Mouse (Mus musculus) liver, embryonic 11.5 days (tissue): ENCODE measurements around the gene Lpar2. TPM values are rescaled to one million over a fixed set of nuclear protein-coding genes. Genes with fewer than 3 reads are reported as not detected.
A peak's percentile ranks its signal among the peaks of the same experiment; 100 is the strongest.

Source experiments
- ATAC-seq: fragments of 200-750 bp; cut with Nextera tagmentation; replicated peaks from 2 replicates; pipeline ENCODE4 v1.8.0; 2017; ENCODE audit warnings: moderate number of reproducible peaks, mild to moderate bottlenecking, moderate TSS enrichment, moderate library complexity; ENCODE audit not compliant: low FRiP score
- DNase-seq: peaks from one replicate; pipeline ENCODE4 v3.0.0-alpha.2; 2017; ENCODE audit warnings: low spot score
- H3K27ac ChIP-seq: fragments of 300-500 bp; sonication (generic); 2 replicates; pipeline ENCODE4 v1.5.1; 2014; ENCODE audit warnings: mild to moderate bottlenecking, low read depth, low read length, control low read depth
- H3K27me3 ChIP-seq: fragments of 300-500 bp; sonication (generic); replicated peaks from 2 replicates; pipeline ENCODE4 v1.6.1; 2014; ENCODE audit warnings: low read length, mixed read lengths; ENCODE audit not compliant: control insufficient read depth, insufficient read depth
- H3K36me3 ChIP-seq: fragments of 300-500 bp; sonication (generic); 2 replicates; pipeline ENCODE4 v1.6.1; 2014; ENCODE audit warnings: mild to moderate bottlenecking, low read length, moderate library complexity, mixed read lengths; ENCODE audit not compliant: control insufficient read depth, insufficient read depth
- H3K4me1 ChIP-seq: fragments of 300-500 bp; sonication (generic); replicated peaks from 2 replicates; pipeline ENCODE4 v1.6.1; 2014; ENCODE audit warnings: low read length, mixed read lengths; ENCODE audit not compliant: control insufficient read depth, insufficient read depth
- H3K4me2 ChIP-seq: fragments of 300-500 bp; sonication (generic); 2 replicates; pipeline ENCODE4 v1.6.1; 2014; ENCODE audit warnings: mild to moderate bottlenecking, control low read depth, moderate library complexity
- H3K4me3 ChIP-seq: fragments of 300-500 bp; sonication (generic); 2 replicates; pipeline ENCODE4 v1.5.1; 2014; ENCODE audit warnings: low read depth, low read length, control low read depth
- H3K9ac ChIP-seq: fragments of 300-500 bp; sonication (generic); 2 replicates; pipeline ENCODE4 v1.6.1; 2014; ENCODE audit warnings: low read depth, low read length, control low read depth
- H3K9me3 ChIP-seq: fragments of 300-500 bp; sonication (generic); 2 replicates; pipeline ENCODE4 v1.6.1; 2016; ENCODE audit warnings: low read length, inconsistent platforms, mixed read lengths; ENCODE audit not compliant: control insufficient read depth
- WGBS: fragments of 180-500 bp; shearing (Covaris S2); extraction: QIAGEN DNeasy Blood & Tissue Kit; methylation state at CpG from one replicate; pipeline ENCODE4 v1.1.7; 2014; 5-methylcytosine and 5-hydroxymethylcytosine counted together
- polyA plus RNA-seq: library from polyadenylated mRNA; unstranded; fragments of >200 nt; fragmentation: Nextera tagmentation; extraction: Ambion mirVana; gene quantifications from 2 replicates; pipeline ENCODE4 v1.2.1, GENCODE M21; 2014

Lpar2 gene
- polyA plus RNA-seq, 1 experiment from 2014 or later: 0.44 TPM

DNA sequence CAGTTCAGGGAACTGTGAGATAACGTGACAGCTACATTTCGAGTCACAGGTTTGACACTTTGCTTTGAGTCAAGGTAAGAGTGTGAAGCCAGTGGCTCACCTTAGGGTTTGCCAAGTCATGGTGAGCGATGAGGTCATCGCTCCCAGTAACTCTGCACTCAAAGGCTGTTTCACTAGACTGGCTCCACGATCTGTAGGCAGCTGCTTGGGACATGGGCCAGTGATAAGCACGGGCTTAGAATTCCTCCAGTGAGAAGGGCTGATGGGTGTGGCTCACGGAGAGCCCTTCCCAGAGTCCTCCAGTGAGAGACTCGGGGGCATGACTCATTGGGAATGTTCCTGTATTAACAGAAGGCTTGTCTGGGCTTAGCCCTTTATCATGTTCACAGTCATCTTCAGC, 26.7 kb downstream of the Lpar2 start:
- DNase-seq (no peak), ATAC-seq (peak; percentile 33; the same call in 1 of the 2 replicates)
- no peak overlapping the region for H3K4me2 ChIP-seq
- H3K4me3 ChIP-seq: no peak overlapping the region
- no peaks in the 10 kb centered on the region for H3K36me3 ChIP-seq
- H3K9me3 ChIP-seq: no peaks in the 10 kb centered on the region
- 69% methylated on average over 8 of the region's 8 CpGs for WGBS
- no peaks in the 10 kb centered on the region for H3K27me3 ChIP-seq
- H3K27ac ChIP-seq: no peak overlapping the region
- no peak overlapping the region for H3K9ac ChIP-seq
- no peaks in the 10 kb centered on the region; the same call in 1 of the 2 replicates for H3K4me1 ChIP-seq

- 41% methylated on average over 3 of the region's 3 CpGs for WGBS
- no peak for ATAC-seq
Observed at GRCm38 (mm10) chr8:69849899-69850298, 27.7 kb downstream of the Lpar2 start.

GRCm38 (mm10) chr8:69850926-69851506, 28.8 kb downstream of the Lpar2 start:
- Histone ChIP-seq H3K36me3 (no peaks in the 10 kb centered on the region), H3K9ac (no peak overlapping the region), H3K4me3 (no peak overlapping the region), H3K9me3 (no peaks in the 10 kb centered on the region), H3K4me2 (no peak overlapping the region), H3K27me3 (no peaks in the 10 kb centered on the region), H3K4me1 (no peaks in the 10 kb centered on the region; the same call in 1 of the 2 replicates), H3K27ac (peak overlapping the region; percentile 19; the same call in 1 of the 2 replicates)
- DNase-seq: no peak
- ATAC-seq: peak; percentile 69
- WGBS: 77% methylated on average over 7 of the region's 7 CpGs

More at GRCm38 (mm10) chr8:69849899-69850298, 27.7 kb downstream of the Lpar2 start:
- Histone ChIP-seq H3K4me2 (no peak overlapping the region), H3K27me3 (no peaks in the 10 kb centered on the region), H3K4me3 (no peak overlapping the region), H3K36me3 (no peaks in the 10 kb centered on the region), H3K27ac (no peak overlapping the region), H3K9ac (no peak overlapping the region), H3K4me1 (no peaks in the 10 kb centered on the region; the same call in 1 of the 2 replicates), H3K9me3 (no peaks in the 10 kb centered on the region)
- no peak for DNase-seq

- H3K4me3 ChIP-seq: no peak overlapping the region
- H3K27ac ChIP-seq: no peak overlapping the region
- no peak overlapping the region for H3K9ac ChIP-seq
- no peaks in the 10 kb centered on the region; the same call in 1 of the 2 replicates for H3K4me1 ChIP-seq
- DNase-seq (no peak), ATAC-seq (no peak)
- no peak overlapping the region for H3K4me2 ChIP-seq
- no peaks in the 10 kb centered on the region for H3K9me3 ChIP-seq
- H3K36me3 ChIP-seq: no peaks in the 10 kb centered on the region
- no peaks in the 10 kb centered on the region for H3K27me3 ChIP-seq
- 86% methylated on average over 10 of the region's 10 CpGs for WGBS
Observed at GRCm38 (mm10) chr8:69853869-69854268, 31.6 kb downstream of the Lpar2 start.

DNA sequence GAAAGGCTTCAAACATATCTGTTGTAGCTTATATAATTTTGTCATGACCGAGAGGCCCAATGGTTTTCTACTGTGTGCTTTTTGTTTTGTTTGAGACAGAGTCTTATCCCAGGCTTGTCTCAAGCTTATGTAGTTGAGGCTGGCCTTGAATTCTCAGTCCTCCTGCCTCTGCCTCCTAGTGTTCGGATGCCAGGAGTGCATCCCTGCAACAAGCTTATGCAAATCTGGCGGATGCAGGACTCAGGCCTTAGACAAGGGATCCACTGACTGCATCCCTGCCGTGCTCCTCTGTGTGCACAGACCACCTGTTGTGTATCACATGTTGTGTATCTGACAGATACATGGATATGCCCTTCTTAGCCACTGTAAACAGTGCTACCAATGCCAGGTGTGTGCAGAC, 38.6 kb downstream of the Lpar2 start:
- ATAC-seq: no peak
- H3K9me3 ChIP-seq: no peaks in the 10 kb centered on the region
- H3K36me3 ChIP-seq: no peaks in the 10 kb centered on the region
- no peak overlapping the region for H3K4me3 ChIP-seq
- no peak overlapping the region for H3K4me2 ChIP-seq
- H3K27me3 ChIP-seq: no peaks in the 10 kb centered on the region
- DNase-seq: no peak
- WGBS: 55% methylated on average over 4 of the region's 4 CpGs
- H3K9ac ChIP-seq: no peak overlapping the region
- H3K27ac ChIP-seq: no peak overlapping the region
- no peaks in the 10 kb centered on the region for H3K4me1 ChIP-seq

- H3K4me1 ChIP-seq: no peaks in the 10 kb centered on the region
- no peak overlapping the region for H3K9ac ChIP-seq
- ATAC-seq (no peak), DNase-seq (no peak)
- H3K36me3 ChIP-seq: no peaks in the 10 kb centered on the region
- no peak overlapping the region for H3K27ac ChIP-seq
- H3K27me3 ChIP-seq: no peaks in the 10 kb centered on the region
- no peak overlapping the region for H3K4me2 ChIP-seq
- H3K4me3 ChIP-seq: no peak overlapping the region
- H3K9me3 ChIP-seq: no peaks in the 10 kb centered on the region
- WGBS: 42% methylated on average over 2 of the region's 2 CpGs
Observed at GRCm38 (mm10) chr8:69861251-69861650, 39.0 kb downstream of the Lpar2 start.

- H3K4me3 ChIP-seq: no peak overlapping the region
- H3K4me1 ChIP-seq: no peaks in the 10 kb centered on the region
- DNase-seq: no peak
- no peaks in the 10 kb centered on the region for H3K27me3 ChIP-seq
- no peaks in the 10 kb centered on the region for H3K9me3 ChIP-seq
- ATAC-seq: no peak
- WGBS: 68% methylated on average over 5 of the region's 5 CpGs
- no peak overlapping the region for H3K9ac ChIP-seq
- H3K4me2 ChIP-seq: no peak overlapping the region
- H3K36me3 ChIP-seq: no peaks in the 10 kb centered on the region
- H3K27ac ChIP-seq: no peak overlapping the region
Observed at GRCm38 (mm10) chr8:69863387-69864020, 41.3 kb downstream of the Lpar2 start.

DNA sequence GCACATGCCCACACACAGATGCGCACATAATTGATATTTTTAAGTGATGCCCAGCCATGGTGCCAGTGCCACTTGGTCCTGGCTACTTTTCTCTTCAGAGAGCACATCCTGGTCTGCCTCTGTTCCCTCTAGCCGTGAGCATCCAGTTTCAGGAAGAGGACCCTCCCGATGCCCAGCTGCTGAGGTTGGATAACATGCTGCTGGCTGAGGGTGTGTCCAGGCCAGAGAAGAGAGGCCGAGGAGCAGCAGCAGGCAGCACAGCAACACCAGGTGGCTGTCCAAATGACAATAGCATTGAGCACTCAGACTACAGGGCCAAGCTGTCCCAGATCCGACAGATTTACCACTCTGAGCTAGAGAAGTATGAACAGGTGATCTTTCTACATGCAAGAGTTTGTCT, 42.0 kb downstream of the Lpar2 start:
- H3K27ac ChIP-seq: no peak overlapping the region
- no peak overlapping the region for H3K9ac ChIP-seq
- WGBS: 53% methylated on average over 5 of the region's 5 CpGs
- H3K36me3 ChIP-seq: no peaks in the 10 kb centered on the region
- no peaks in the 10 kb centered on the region for H3K27me3 ChIP-seq
- H3K4me2 ChIP-seq: no peak overlapping the region
- ATAC-seq (no peak), DNase-seq (no peak)
- no peaks in the 10 kb centered on the region for H3K9me3 ChIP-seq
- H3K4me3 ChIP-seq: no peak overlapping the region
- H3K4me1 ChIP-seq: no peaks in the 10 kb centered on the region
